Mouse (Mus musculus): ENCODE data around the gene Slit1. TPM values are rescaled to one million over a fixed set of nuclear protein-coding genes. Genes with fewer than 3 reads are reported as not detected.

The Slit1 gene
- polyA plus RNA-seq, 1 experiment: 0.94 TPM

GRCm38 (mm10) chr19:41768711-41769110 is 25.2 kb upstream of the Slit1 start:
- Histone ChIP-seq H3K36me3 (ENCODE audit: control insufficient read depth, insufficient read depth, low read length) (peaks cover 9% of the 10 kb centered on the region), H3K27me3 (ENCODE audit: control insufficient read depth, insufficient read depth, low read length) (no peaks in the 10 kb centered on the region), H3K4me3 (ENCODE audit: control insufficient read depth, insufficient read depth, low read length) (no peak overlapping the region), H3K27ac (ENCODE audit: control insufficient read depth, insufficient read depth, low read length) (peak overlapping the region; percentile 28; the same call in 1 of the 2 replicates), H3K4me1 (replicated peaks; ENCODE audit: control insufficient read depth, insufficient read depth, low read length) (peaks cover 14% of the 10 kb centered on the region)
- 8% methylated on average over 7 of the region's 7 CpGs for WGBS
- TF ChIP-seq CTCF (IDR thresholded peaks at IDR 0.05; ENCODE audit: borderline replicate concordance, control insufficient read depth, extremely low read depth, insufficient read depth, low read length, poor library complexity) (no peak), POLR2A (IDR thresholded peaks at IDR 0.05; ENCODE audit: control insufficient read depth, extremely low read depth, insufficient read depth, low read length, poor library complexity) (no peak)
- DNase-seq: peak; percentile 68

GRCm38 (mm10) chr19:41766628-41767027 is 23.2 kb upstream of the Slit1 start:
- H3K4me3 ChIP-seq (ENCODE audit: control insufficient read depth, insufficient read depth, low read length): no peak overlapping the region
- WGBS: 94% methylated on average over 5 of the region's 5 CpGs
- peaks cover 14% of the 10 kb centered on the region for H3K4me1 ChIP-seq (replicated peaks; ENCODE audit: control insufficient read depth, insufficient read depth, low read length)
- TF ChIP-seq POLR2A (IDR thresholded peaks at IDR 0.05; ENCODE audit: control insufficient read depth, extremely low read depth, insufficient read depth, low read length, poor library complexity): no peak
- TF ChIP-seq CTCF (IDR thresholded peaks at IDR 0.05; ENCODE audit: borderline replicate concordance, control insufficient read depth, extremely low read depth, insufficient read depth, low read length, poor library complexity): no peak
- no peak overlapping the region for H3K27ac ChIP-seq (ENCODE audit: control insufficient read depth, insufficient read depth, low read length)
- no peak for DNase-seq
- no peaks in the 10 kb centered on the region for H3K27me3 ChIP-seq (ENCODE audit: control insufficient read depth, insufficient read depth, low read length)
- H3K36me3 ChIP-seq (ENCODE audit: control insufficient read depth, insufficient read depth, low read length): no peaks in the 10 kb centered on the region

GRCm38 (mm10) chr19:41763870-41764660 is 20.6 kb upstream of the Slit1 start:
- Histone ChIP-seq H3K27me3 (ENCODE audit: control insufficient read depth, insufficient read depth, low read length) (no peaks in the 10 kb centered on the region), H3K27ac (ENCODE audit: control insufficient read depth, insufficient read depth, low read length) (no peak overlapping the region), H3K4me1 (replicated peaks; ENCODE audit: control insufficient read depth, insufficient read depth, low read length) (peaks cover 14% of the 10 kb centered on the region), H3K4me3 (ENCODE audit: control insufficient read depth, insufficient read depth, low read length) (no peak overlapping the region), H3K36me3 (ENCODE audit: control insufficient read depth, insufficient read depth, low read length) (no peaks in the 10 kb centered on the region)
- WGBS: 32% methylated on average over 12 of the region's 12 CpGs
- peak; percentile 88 for DNase-seq
- TF ChIP-seq POLR2A (IDR thresholded peaks at IDR 0.05; ENCODE audit: control insufficient read depth, extremely low read depth, insufficient read depth, low read length, poor library complexity) (no peak), CTCF (IDR thresholded peaks at IDR 0.05; ENCODE audit: borderline replicate concordance, control insufficient read depth, extremely low read depth, insufficient read depth, low read length, poor library complexity) (no peak)

- 82% methylated on average over 9 of the region's 9 CpGs for WGBS
- TF ChIP-seq CTCF (IDR thresholded peaks at IDR 0.05; ENCODE audit: borderline replicate concordance, control insufficient read depth, extremely low read depth, insufficient read depth, low read length, poor library complexity): no peak
- TF ChIP-seq POLR2A (IDR thresholded peaks at IDR 0.05; ENCODE audit: control insufficient read depth, extremely low read depth, insufficient read depth, low read length, poor library complexity): no peak
- no peak for DNase-seq
Measured at GRCm38 (mm10) chr19:41761529-41761928, 18.1 kb upstream of the Slit1 start.

GRCm38 (mm10) chr19:41759765-41760164 is 16.3 kb upstream of the Slit1 start:
- Histone ChIP-seq H3K4me3 (ENCODE audit: control insufficient read depth, insufficient read depth, low read length) (no peak overlapping the region), H3K27ac (ENCODE audit: control insufficient read depth, insufficient read depth, low read length) (no peak overlapping the region), H3K4me1 (replicated peaks; ENCODE audit: control insufficient read depth, insufficient read depth, low read length) (no peaks in the 10 kb centered on the region), H3K27me3 (ENCODE audit: control insufficient read depth, insufficient read depth, low read length) (no peaks in the 10 kb centered on the region), H3K36me3 (ENCODE audit: control insufficient read depth, insufficient read depth, low read length) (no peaks in the 10 kb centered on the region)
- DNase-seq: no peak
- TF ChIP-seq POLR2A (IDR thresholded peaks at IDR 0.05; ENCODE audit: control insufficient read depth, extremely low read depth, insufficient read depth, low read length, poor library complexity): no peak
- TF ChIP-seq CTCF (IDR thresholded peaks at IDR 0.05; ENCODE audit: borderline replicate concordance, control insufficient read depth, extremely low read depth, insufficient read depth, low read length, poor library complexity): no peak
- WGBS: 90% methylated on average over 6 of the region's 6 CpGs

More at GRCm38 (mm10) chr19:41761529-41761928, 18.1 kb upstream of the Slit1 start:
- Histone ChIP-seq H3K27me3 (ENCODE audit: control insufficient read depth, insufficient read depth, low read length) (no peaks in the 10 kb centered on the region), H3K36me3 (ENCODE audit: control insufficient read depth, insufficient read depth, low read length) (no peaks in the 10 kb centered on the region), H3K27ac (ENCODE audit: control insufficient read depth, insufficient read depth, low read length) (no peak overlapping the region), H3K4me3 (ENCODE audit: control insufficient read depth, insufficient read depth, low read length) (no peak overlapping the region), H3K4me1 (replicated peaks; ENCODE audit: control insufficient read depth, insufficient read depth, low read length) (peaks cover 5% of the 10 kb centered on the region; the same call in 1 of the 2 replicates)

- 95% methylated on average over 5 of the region's 5 CpGs for WGBS
- no peak for TF ChIP-seq CTCF (IDR thresholded peaks at IDR 0.05; ENCODE audit: borderline replicate concordance, control insufficient read depth, extremely low read depth, insufficient read depth, low read length, poor library complexity)
- TF ChIP-seq POLR2A (IDR thresholded peaks at IDR 0.05; ENCODE audit: control insufficient read depth, extremely low read depth, insufficient read depth, low read length, poor library complexity): no peak
- Histone ChIP-seq H3K4me1 (replicated peaks; ENCODE audit: control insufficient read depth, insufficient read depth, low read length) (no peaks in the 10 kb centered on the region), H3K4me3 (ENCODE audit: control insufficient read depth, insufficient read depth, low read length) (no peak overlapping the region), H3K36me3 (ENCODE audit: control insufficient read depth, insufficient read depth, low read length) (no peaks in the 10 kb centered on the region), H3K27ac (ENCODE audit: control insufficient read depth, insufficient read depth, low read length) (no peak overlapping the region), H3K27me3 (ENCODE audit: control insufficient read depth, insufficient read depth, low read length) (no peaks in the 10 kb centered on the region)
- DNase-seq: no peak
Measured at GRCm38 (mm10) chr19:41759270-41759669, 15.8 kb upstream of the Slit1 start.
